Mouse (Mus musculus) MEL (cell line): ENCODE results near the gene Smurf2. TPM values are rescaled to one million over a fixed set of nuclear protein-coding genes. Genes with fewer than 3 reads are reported as not detected.
"Not testable (repeated sequence)": the region's sequence is repeated elsewhere in the genome, so short reads cannot be mapped to it uniquely, and the experiment has no call there.

Experiments used
- DNase-seq: peaks from one replicate; pipeline ENCODE4 v3.0.0; 2011; ENCODE audit warnings: low read depth, low spot score
- H3K27ac ChIP-seq: 2 replicates; pipeline ENCODE4 v1.5.1; 2012; ENCODE audit warnings: low read depth, mild to moderate bottlenecking, control low read depth, low read length, moderate library complexity; ENCODE audit not compliant: control insufficient read depth
- H3K27me3 ChIP-seq, 2 experiments: fragments of 150-350 bp in 1 of 2; sonication (generic) in 1 of 2; 2 replicates each; pipeline ENCODE4 v1.6.1; 2012; ENCODE audit warnings: low read length in 2 of 2, mild to moderate bottlenecking in 2 of 2, improper control_type of control experiment in 1 of 2, moderate library complexity in 1 of 2; ENCODE audit not compliant: insufficient read depth in 2 of 2, control insufficient read depth in 1 of 2
- H3K36me3 ChIP-seq, 2 experiments: 2 replicates each; pipeline ENCODE4 v1.6.1; 2012 to 2014; ENCODE audit warnings: low read length in 2 of 2, improper control_type of control experiment in 1 of 2, inconsistent platforms in 1 of 2, mild to moderate bottlenecking in 1 of 2; ENCODE audit not compliant: insufficient read depth in 2 of 2, control insufficient read depth in 1 of 2
- H3K4me1 ChIP-seq, 2 experiments: fragments of 150-350 bp in 1 of 2; sonication (generic) in 1 of 2; 2 replicates each; pipeline ENCODE4 v1.6.1; 2012; ENCODE audit warnings: low read length in 2 of 2, improper control_type of control experiment in 1 of 2, mild to moderate bottlenecking in 1 of 2; ENCODE audit not compliant: insufficient read depth in 2 of 2, control insufficient read depth in 1 of 2
- H3K4me3 ChIP-seq, 2 experiments: fragments of 150-350 bp in 1 of 2; sonication (generic) in 1 of 2; 2 replicates each; pipeline ENCODE4 v1.5.1; 2012; ENCODE audit warnings: low read depth in 2 of 2, low read length in 2 of 2, mild to moderate bottlenecking in 2 of 2, moderate library complexity in 2 of 2, control low read depth in 1 of 2, improper control_type of control experiment in 1 of 2; ENCODE audit not compliant: control insufficient read depth in 1 of 2, insufficient read depth in 1 of 2
- H3K79me2 ChIP-seq: 2 replicates; pipeline ENCODE4 v1.6.1; 2012; ENCODE audit warnings: mild to moderate bottlenecking, low read length, moderate library complexity; ENCODE audit not compliant: control insufficient read depth, poor library complexity, insufficient read depth
- H3K9ac ChIP-seq: 2 replicates; pipeline ENCODE4 v1.6.1; 2012; ENCODE audit warnings: low read depth, mild to moderate bottlenecking, control low read depth, low read length, moderate library complexity; ENCODE audit not compliant: control insufficient read depth, poor library complexity, severe bottlenecking
- H3K9me3 ChIP-seq: fragments of 150-350 bp; sonication (generic); replicated peaks from 2 replicates; pipeline ENCODE4 v1.6.1; 2012; ENCODE audit warnings: mild to moderate bottlenecking, low read length, improper control_type of control experiment, moderate library complexity; ENCODE audit not compliant: insufficient read depth
- BHLHE40 ChIP-seq: IDR thresholded peaks from 2 replicates; pipeline ENCODE4 v1.6.1; 2012; ENCODE audit warnings: low read depth, mild to moderate bottlenecking, inconsistent platforms, low read length, improper control_type of control experiment, borderline replicate concordance
- CTCF ChIP-seq, 3 experiments: IDR thresholded peaks in 2 of 3; conservative IDR thresholded peaks in 1 of 3; 2 replicates each; pipeline ENCODE4 v1.5.1; 2011 to 2012; ENCODE audit warnings: low read length in 3 of 3, low read depth in 2 of 3, mild to moderate bottlenecking in 2 of 3, improper control_type of control experiment in 1 of 3, inconsistent platforms in 1 of 3, mixed read lengths in 1 of 3, moderate library complexity in 1 of 3; ENCODE audit not compliant: control insufficient read depth in 1 of 3, insufficient read depth in 1 of 3, poor library complexity in 1 of 3, severe bottlenecking in 1 of 3
- EP300 ChIP-seq, 2 experiments: IDR thresholded peaks; 2 replicates each; pipeline ENCODE4 v1.6.1; 2011; ENCODE audit warnings: improper control_type of control experiment in 2 of 2, low read length in 2 of 2, low read depth in 1 of 2, mild to moderate bottlenecking in 1 of 2
- JUND ChIP-seq: IDR thresholded peaks from 2 replicates; pipeline ENCODE4 v1.6.1; 2011; ENCODE audit warnings: low read depth, mild to moderate bottlenecking, improper control_type of control experiment, low read length
- KAT2A ChIP-seq: conservative IDR thresholded peaks from 2 replicates; pipeline ENCODE4 v1.6.1; 2012; ENCODE audit warnings: low read depth, low read length, improper control_type of control experiment, inconsistent platforms
- MAX ChIP-seq: IDR thresholded peaks from 2 replicates; pipeline ENCODE4 v1.6.1; 2011; ENCODE audit warnings: low read length, improper control_type of control experiment
- MAZ ChIP-seq: IDR thresholded peaks from 2 replicates; pipeline ENCODE4 v1.6.1; 2012; ENCODE audit warnings: low read depth, mild to moderate bottlenecking, inconsistent platforms, low read length, improper control_type of control experiment
- MXI1 ChIP-seq: IDR thresholded peaks from 2 replicates; pipeline ENCODE4 v1.6.1; 2011; ENCODE audit warnings: mild to moderate bottlenecking, low read depth, low read length, improper control_type of control experiment
- MYB ChIP-seq: IDR thresholded peaks from 2 replicates; pipeline ENCODE4 v1.6.1; 2011; ENCODE audit warnings: mild to moderate bottlenecking, low read depth, low read length, improper control_type of control experiment
- MYC ChIP-seq: IDR thresholded peaks from 2 replicates; pipeline ENCODE4 v1.6.1; 2011; ENCODE audit warnings: low read depth, mild to moderate bottlenecking, low read length, improper control_type of control experiment, moderate library complexity
- NELFE ChIP-seq: IDR thresholded peaks from 2 replicates; pipeline ENCODE4 v1.6.1; 2011; ENCODE audit warnings: low read depth, low read length, improper control_type of control experiment
- POLR2AphosphoS2 ChIP-seq: IDR thresholded peaks from 2 replicates; pipeline ENCODE4 v1.6.1; 2011; ENCODE audit warnings: low read length, improper control_type of control experiment
- RCOR1 ChIP-seq: IDR thresholded peaks from 2 replicates; pipeline ENCODE4 v1.6.1; 2012; ENCODE audit warnings: low read depth, mild to moderate bottlenecking, inconsistent platforms, low read length, improper control_type of control experiment
- SIN3A ChIP-seq: IDR thresholded peaks from 2 replicates; pipeline ENCODE4 v1.6.1; 2012; ENCODE audit warnings: low read length, improper control_type of control experiment, inconsistent platforms
- SMC3 ChIP-seq: IDR thresholded peaks from 2 replicates; pipeline ENCODE4 v1.6.1; 2011; ENCODE audit warnings: low read depth, low read length, improper control_type of control experiment
- ZC3H11A ChIP-seq: IDR thresholded peaks from 2 replicates; pipeline ENCODE4 v1.6.1; 2012; ENCODE audit warnings: low read depth, mild to moderate bottlenecking, inconsistent platforms, low read length, improper control_type of control experiment
- ZKSCAN1 ChIP-seq: IDR thresholded peaks from 2 replicates; pipeline ENCODE4 v1.6.1; 2012; ENCODE audit warnings: low read depth, mild to moderate bottlenecking, inconsistent platforms, low read length, improper control_type of control experiment, moderate library complexity
- ZMIZ1 ChIP-seq: IDR thresholded peaks from 2 replicates; pipeline ENCODE4 v1.6.1; 2012; ENCODE audit warnings: low read depth, mild to moderate bottlenecking, inconsistent platforms, low read length, improper control_type of control experiment, moderate library complexity
- polyA plus RNA-seq, 2 experiments: library from polyadenylated mRNA; stranded (reverse) in 1 of 2; unstranded in 1 of 2; fragments of >175 nt in 1 of 2; fragments of >200 nt in 1 of 2; gene quantifications; 2 replicates each; pipeline versions ENCODE4 v1.2.1 to v1.2.4; 2012; ENCODE audit warnings: low replicate concordance in 2 of 2, low read depth in 1 of 2; ENCODE audit not compliant: insufficient read length in 2 of 2, insufficient read depth in 1 of 2, missing spikeins in 1 of 2
- total RNA-seq: library from RNA; depleted of rRNA; stranded (reverse); fragments of 300-350 nt; gene quantifications from 2 replicates; pipeline ENCODE4 v1.2.3, GENCODE M21; 2012

Gene Smurf2
- total and polyA plus RNA-seq, 3 experiments: 15.5 to 67.0 (median 17.5) TPM

GRCm38 (mm10) chr11:106814601-106815320 is 105.8 kb downstream of the Smurf2 start:
- DNase-seq: no peak
- H3K4me3 ChIP-seq: no peak overlapping the region
- H3K4me1 ChIP-seq: no peaks in the 10 kb centered on the region
- no peak overlapping the region for H3K27ac ChIP-seq
- H3K9ac ChIP-seq: no peak overlapping the region
- H3K36me3 ChIP-seq: peaks cover 0 to 9% of the 10 kb centered on the region in 2 experiments; a peak in 2 of 4 replicates
- TF ChIP-seq MXI1: no peak
- TF ChIP-seq BHLHE40: no peak
- TF ChIP-seq POLR2AphosphoS2: no peak; the same call in 1 of the 2 replicates
- H3K79me2 ChIP-seq: no peaks in the 10 kb centered on the region
- H3K9me3 ChIP-seq: no peaks in the 10 kb centered on the region
- H3K27me3 ChIP-seq: no peaks in the 10 kb centered on the region

- H3K4me1 ChIP-seq: no peaks in the 10 kb centered on the region
- H3K27me3 ChIP-seq: no peaks in the 10 kb centered on the region
- H3K79me2 ChIP-seq: no peaks in the 10 kb centered on the region
- no peaks in the 10 kb centered on the region for H3K9me3 ChIP-seq
- no peak overlapping the region for H3K27ac ChIP-seq
- no peak for DNase-seq
- no peak overlapping the region for H3K4me3 ChIP-seq
- H3K36me3 ChIP-seq: peaks cover 0 to 2% of the 10 kb centered on the region in 2 experiments; a peak in 2 of 4 replicates
- no peak for TF ChIP-seq SIN3A
- TF ChIP-seq ZKSCAN1: no peak
- no peak overlapping the region for H3K9ac ChIP-seq
Measured at GRCm38 (mm10) chr11:106812410-106813136, 107.9 kb downstream of the Smurf2 start.

GRCm38 (mm10) chr11:106807442-106807841 is 113.1 kb downstream of the Smurf2 start:
- H3K4me3 ChIP-seq, H3K27me3 ChIP-seq, DNase-seq, H3K27ac ChIP-seq, H3K79me2 ChIP-seq, H3K36me3 ChIP-seq, H3K9me3 ChIP-seq, H3K9ac ChIP-seq, H3K4me1 ChIP-seq: not testable (repeated sequence)

GRCm38 (mm10) chr11:106802069-106802627 is 118.4 kb downstream of the Smurf2 start:
- Histone ChIP-seq H3K27me3 (no peaks in the 10 kb centered on the region), H3K9ac (no peak overlapping the region), H3K9me3 (no peaks in the 10 kb centered on the region), H3K79me2 (no peaks in the 10 kb centered on the region), H3K4me3 (no peak overlapping the region), H3K27ac (no peak overlapping the region), H3K4me1 (no peaks in the 10 kb centered on the region), H3K36me3 (peaks cover 0 to 11% of the 10 kb centered on the region in 2 experiments; a peak in 2 of 4 replicates)
- DNase-seq: no peak
- no peak for TF ChIP-seq CTCF (IDR thresholded peaks at IDR 0.05 in 2 of 3, conservative IDR thresholded peaks at IDR 0.05 in 1 of 3; ENCODE audit: control insufficient read depth in 1 of 3, insufficient read depth in 1 of 3, low read depth in 2 of 3, low read length in 3 of 3, poor library complexity in 1 of 3, severe bottlenecking in 1 of 3)
- TF ChIP-seq RCOR1: no peak
- no peak for TF ChIP-seq ZC3H11A
- no peak for TF ChIP-seq ZMIZ1
- TF ChIP-seq SMC3: no peak
- no peak for TF ChIP-seq EP300 (IDR thresholded peaks at IDR 0.05; ENCODE audit: low read depth in 1 of 2, low read length in 2 of 2)
- TF ChIP-seq MYC: no peak
- no peak for TF ChIP-seq KAT2A
- no peak for TF ChIP-seq MYB
- no peak for TF ChIP-seq MAZ
- no peak for TF ChIP-seq JUND
- TF ChIP-seq MAX: no peak
- TF ChIP-seq NELFE: no peak
- TF ChIP-seq BHLHE40: no peak
